Mouse (Mus musculus): ENCODE measurements at regions not wholly inside any gene's neighbourhood (a gene's known extent, or its start where the extent isn't known, plus 50 kb on each side); places are given as distances from the start of the nearest gene placed in this dataset.

- in situ Hi-C loops (cut with MboI, MseI), result no loop called here
These were observed 484.3 kb downstream of the Nedd1 start for GRCm38 (mm10) chr10:92237881-92238280.

DNA sequence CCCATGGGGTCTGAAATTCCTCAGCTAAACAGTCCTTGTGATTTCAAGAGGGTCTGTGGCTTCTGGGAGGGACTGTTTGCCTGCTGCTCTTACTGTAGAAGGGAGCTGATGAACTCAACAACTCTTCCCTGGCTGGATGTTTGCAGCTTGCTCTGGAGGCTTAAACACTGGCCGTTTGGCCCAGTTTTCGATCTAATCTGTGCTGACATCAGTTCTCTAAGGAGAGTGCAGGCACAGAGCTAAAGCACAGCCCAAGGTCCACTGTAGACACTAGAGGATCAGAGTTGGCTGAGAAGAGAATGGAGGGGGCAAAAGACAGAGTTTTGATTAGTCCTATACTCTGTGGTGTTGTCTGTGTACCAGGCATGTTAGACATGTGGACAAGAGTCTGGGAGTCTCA lies 490.1 kb downstream of the Nedd1 start:
- in situ Hi-C loops (cut with MboI, MseI), result no loop called here

DNA sequence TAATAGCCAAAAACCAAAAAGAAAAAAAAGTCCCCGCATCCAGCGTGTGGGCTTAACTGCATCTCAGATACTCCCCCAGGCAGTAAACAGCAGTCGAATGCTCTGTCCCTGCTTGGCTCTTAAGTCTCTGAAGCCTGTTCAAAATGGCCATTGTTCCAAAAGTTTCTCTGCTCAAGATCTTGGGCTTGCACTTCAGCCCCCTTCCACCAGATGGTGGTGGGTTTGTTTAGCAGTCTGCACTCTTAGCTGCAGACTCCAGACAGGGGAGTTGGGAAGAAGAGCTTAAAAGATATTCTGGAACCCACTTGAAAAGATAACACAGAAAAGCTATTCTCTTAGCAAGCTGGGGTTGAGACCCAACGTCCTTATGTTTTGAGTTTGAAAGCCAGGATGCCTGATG lies 496.4 kb downstream of the Nedd1 start:
- in situ Hi-C loops (cut with MboI, MseI), result no loop called here

DNA sequence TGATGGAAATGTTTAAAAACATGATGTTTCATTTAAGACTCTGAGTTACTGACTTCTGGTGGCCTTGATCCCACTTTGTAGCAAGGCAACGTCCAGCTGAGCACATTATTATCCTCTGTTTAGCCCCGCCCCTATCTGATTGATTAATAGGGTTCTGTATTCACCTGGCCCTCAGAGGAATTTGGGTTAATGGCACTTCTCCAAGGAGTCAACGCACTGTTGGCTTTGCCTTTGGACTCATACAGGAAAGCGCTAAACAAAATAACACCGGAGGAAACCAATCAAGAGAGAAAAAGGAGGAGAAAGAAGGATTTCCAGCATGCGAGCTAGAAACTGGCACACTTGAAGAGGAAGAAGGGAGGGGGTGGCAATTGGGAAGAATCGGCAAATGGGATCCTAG lies 497.1 kb downstream of the Nedd1 start:
- in situ Hi-C loops (cut with MboI, MseI), result no loop called here

DNA sequence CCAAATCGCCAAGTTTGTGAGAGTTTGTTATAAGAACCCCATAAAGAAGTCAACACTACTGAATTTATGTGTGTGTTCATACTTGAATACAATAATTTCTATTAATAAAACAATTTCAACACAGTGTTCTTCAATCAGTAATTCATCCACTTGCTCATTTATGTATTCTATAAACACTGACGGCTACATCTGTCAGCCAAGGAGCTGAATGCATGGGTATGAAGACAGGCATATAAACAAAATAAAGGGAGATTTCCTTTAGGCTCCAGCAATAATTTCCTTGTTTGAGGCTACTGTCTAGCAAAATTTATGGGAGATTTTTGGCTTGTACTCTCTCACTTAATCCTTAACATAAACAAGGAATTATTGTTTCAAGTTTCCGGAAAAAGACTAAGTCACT lies 502.9 kb downstream of the Nedd1 start:
- in situ Hi-C loops (cut with MboI, MseI), result no loop called here

GRCm38 (mm10) chr10:92170856-92171255 lies 551.4 kb downstream of the Nedd1 start:
- in situ Hi-C loops (cut with MboI, MseI), result no loop called here

DNA sequence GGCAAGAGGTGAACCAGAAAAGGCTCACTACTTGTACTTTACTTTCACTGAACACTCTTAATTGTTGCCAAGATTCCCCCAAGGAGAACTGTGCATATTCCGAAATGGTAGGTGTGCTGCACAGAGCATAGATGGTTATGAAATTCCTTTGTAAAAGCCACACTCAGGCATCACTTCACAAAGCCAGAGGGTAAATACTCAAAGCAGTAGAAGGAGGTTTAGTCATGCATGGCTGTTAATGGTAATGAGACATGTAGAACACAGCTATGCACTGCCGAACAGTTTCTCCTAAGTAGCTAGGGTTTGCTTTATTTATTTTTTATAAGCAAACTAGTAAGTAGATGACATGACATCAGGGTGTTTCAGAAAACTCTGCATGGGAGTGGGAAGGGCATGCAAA lies 556.2 kb downstream of the Nedd1 start:
- in situ Hi-C loops (cut with MboI, MseI), result no loop called here

- in situ Hi-C loops (cut with MboI, MseI), result no loop called here
These were observed 557.2 kb downstream of the Nedd1 start for GRCm38 (mm10) chr10:92164991-92165390.

DNA sequence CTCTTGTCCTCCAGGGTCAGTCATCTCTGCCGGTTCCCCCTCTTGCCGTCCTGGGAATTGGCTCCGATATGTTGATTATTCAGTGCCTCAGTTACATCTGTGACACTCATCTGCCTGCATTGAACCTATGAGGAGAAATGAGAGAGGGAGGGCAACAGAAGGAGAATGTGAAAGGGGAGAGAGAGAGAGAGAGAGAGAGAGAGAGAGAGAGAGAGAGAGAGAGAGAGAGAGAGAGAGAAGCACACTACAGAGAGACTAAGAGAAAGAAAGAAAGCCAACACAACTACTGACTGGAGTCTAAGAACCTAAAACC lies 557.6 kb downstream of the Nedd1 start:
- in situ Hi-C loops (cut with MboI, MseI), result no loop called here

DNA sequence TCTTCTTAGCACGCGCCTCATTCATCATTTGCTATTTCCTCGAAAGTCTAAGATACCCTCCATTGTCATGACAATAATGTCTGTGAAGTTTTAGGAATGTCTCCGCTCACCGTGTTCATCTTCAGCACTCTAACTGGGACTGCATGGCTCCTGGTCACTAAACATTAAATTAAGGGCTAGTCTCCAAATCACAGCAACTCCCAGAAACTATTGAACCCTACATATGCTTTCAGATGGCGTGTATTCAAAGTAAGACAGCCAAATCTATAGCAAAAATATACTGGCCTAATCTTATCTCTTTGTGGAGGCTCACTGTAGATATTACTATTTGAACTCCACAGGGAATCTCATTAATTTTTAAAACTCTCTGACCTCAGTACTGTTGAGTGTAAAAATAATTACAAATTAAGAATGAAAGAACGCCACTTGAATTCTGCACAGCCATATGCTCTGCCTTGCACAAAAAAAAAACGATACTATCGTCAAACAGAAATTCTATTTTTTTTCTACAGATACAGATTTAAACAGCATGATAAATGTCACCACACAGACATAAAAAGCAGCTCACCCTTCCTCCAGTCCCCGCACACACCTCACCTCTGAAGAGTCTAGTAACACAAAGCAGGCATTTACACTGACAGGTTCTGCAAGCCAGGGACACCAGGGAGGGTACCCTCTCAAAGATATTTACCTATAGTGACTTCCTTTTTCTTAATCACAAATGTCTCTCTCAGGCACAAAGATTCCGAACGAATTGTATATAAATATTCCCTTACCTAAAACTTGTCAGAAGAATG lies 558.2 kb downstream of the Nedd1 start:
- in situ Hi-C loops (cut with MboI, MseI), result no loop called here

DNA sequence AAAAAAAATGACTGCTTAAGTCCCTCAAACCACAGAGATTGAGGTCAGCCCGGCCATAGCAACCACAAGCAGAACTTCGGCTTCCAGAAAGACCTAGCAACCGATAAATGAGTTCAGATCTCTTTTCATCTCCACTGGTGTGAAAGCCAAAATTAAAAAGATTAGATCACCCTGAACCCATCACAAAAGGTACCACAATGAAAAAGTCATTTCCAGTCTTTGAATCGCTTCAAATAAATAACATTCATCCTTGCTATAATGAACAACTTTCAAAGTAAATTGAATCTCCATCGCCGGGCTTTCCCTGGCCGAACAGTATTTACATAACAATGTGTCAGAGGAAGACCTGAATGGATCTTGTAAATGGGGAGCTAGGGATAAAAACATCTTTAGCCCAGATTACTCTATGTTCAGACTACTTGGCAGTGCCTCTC lies 559.1 kb downstream of the Nedd1 start:
- in situ Hi-C loops (cut with MboI, MseI), result no loop called here

DNA sequence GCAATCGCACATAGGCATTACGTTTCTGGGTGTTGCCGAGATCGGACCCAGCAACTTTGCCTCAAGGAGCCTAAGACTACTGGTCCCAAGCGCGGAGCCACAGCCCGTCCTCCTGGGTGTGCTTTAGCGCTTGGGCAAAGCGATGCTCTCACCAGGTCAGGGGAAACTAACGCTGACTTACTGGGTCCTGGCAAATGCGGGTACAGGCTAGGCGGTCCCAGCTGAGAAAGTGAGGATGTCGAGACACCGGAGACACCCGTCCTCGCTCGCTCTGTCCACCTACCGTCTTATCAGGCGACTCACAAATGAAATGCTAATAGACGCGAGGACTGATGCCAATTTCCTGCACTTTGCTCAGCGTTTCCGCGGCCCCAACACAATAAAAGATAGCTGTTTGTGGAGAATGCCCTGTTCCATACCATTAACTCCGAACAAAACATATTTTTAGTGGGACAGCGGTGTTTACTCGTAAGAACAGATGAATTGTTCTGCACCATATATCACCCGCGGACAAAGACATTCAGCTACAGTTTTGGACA lies 559.7 kb downstream of the Nedd1 start:
- in situ Hi-C loops (cut with MboI, MseI), result no loop called here

DNA sequence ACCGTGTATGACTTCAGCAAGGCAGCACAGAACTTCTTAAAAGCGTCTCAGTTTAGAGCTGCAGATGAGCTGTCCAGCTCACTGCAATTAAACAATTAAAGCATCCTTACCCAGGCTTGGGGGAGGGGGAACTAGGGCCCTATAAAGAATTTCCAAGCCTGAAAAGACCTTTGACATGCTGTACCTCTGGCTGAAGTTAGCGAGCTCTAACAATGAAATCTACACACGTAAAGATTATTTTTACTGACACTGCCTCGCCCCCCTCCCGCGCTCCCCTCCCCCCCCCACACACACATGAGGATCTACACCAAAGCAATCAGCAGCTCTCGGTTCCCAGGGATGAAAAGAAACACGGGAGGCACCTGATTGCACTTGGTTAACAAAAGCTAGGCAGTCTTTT lies 560.7 kb downstream of the Nedd1 start:
- in situ Hi-C loops (cut with MboI, MseI), result no loop called here

- in situ Hi-C loops (cut with MboI, MseI), result no loop called here
These were observed 576.0 kb downstream of the Nedd1 start for GRCm38 (mm10) chr10:92146263-92146662.

- in situ Hi-C loops (cut with MboI, MseI), result no loop called here
These were observed 586.7 kb downstream of the Nedd1 start for GRCm38 (mm10) chr10:92135521-92135920.

- in situ Hi-C loops (cut with MboI, MseI), result no loop called here
These were observed 609.4 kb downstream of the Nedd1 start for GRCm38 (mm10) chr10:92112790-92113189.

GRCm38 (mm10) chr10:92106331-92106730 lies 615.9 kb downstream of the Nedd1 start:
- in situ Hi-C loops (cut with MboI, MseI), result no loop called here

GRCm38 (mm10) chr10:92103887-92104286 lies 618.3 kb downstream of the Nedd1 start:
- in situ Hi-C loops (cut with MboI, MseI), result no loop called here

DNA sequence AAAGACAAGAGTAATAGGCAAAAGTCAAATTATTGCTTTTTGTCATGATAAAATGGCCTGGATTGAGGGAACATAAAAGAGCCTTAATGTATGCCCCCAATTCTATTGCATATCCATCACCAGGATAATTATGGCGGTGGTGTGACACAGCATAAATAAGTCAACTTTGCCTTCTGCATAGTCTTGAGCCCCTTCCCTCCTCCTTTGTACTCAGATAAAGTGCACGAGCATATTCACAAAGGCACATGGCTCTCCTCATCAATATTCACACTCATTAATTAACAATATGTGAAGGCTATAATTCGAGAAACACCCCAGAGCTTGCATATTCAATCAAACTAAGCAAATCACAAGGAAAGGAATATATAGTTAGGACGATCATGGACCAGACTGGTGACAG lies 619.5 kb downstream of the Nedd1 start:
- in situ Hi-C loops (cut with MboI, MseI), result no loop called here

GRCm38 (mm10) chr10:92097562-92097961 lies 624.7 kb downstream of the Nedd1 start:
- in situ Hi-C loops (cut with MboI, MseI), result no loop called here

- in situ Hi-C loops (cut with MboI, MseI), result no loop called here
These were observed 625.1 kb downstream of the Nedd1 start for GRCm38 (mm10) chr10:92097081-92097480.

GRCm38 (mm10) chr10:92091480-92092395 lies 630.5 kb downstream of the Nedd1 start:
- in situ Hi-C loops (cut with MboI, MseI), result no loop called here

- in situ Hi-C loops (cut with MboI, MseI), result no loop called here
These were observed 640.1 kb downstream of the Nedd1 start for GRCm38 (mm10) chr10:92082111-92082510.
